Mouse (Mus musculus) embryonic facial prominence, embryonic 10.5 days (tissue): Measurements from ENCODE around the gene Olfr873. TPM values are rescaled to one million over a fixed set of nuclear protein-coding genes. Genes with fewer than 3 reads are reported as not detected.
"Not testable (repeated sequence)": the region's sequence is repeated elsewhere in the genome, so short reads cannot be mapped to it uniquely, and the experiment has no call there.

ENCODE experiments used
- DNase-seq: peaks from one replicate; pipeline ENCODE4 v3.0.0-alpha.2; 2017; ENCODE audit warnings: low spot score
- H3K27ac ChIP-seq: fragments of 300-500 bp; sonication (generic); replicated peaks from 2 replicates; pipeline ENCODE4 v1.5.1; 2016; ENCODE audit warnings: mild to moderate bottlenecking
- H3K27me3 ChIP-seq: fragments of 300-500 bp; sonication (generic); replicated peaks from 2 replicates; pipeline ENCODE4 v1.6.1; 2016; ENCODE audit warnings: low read depth, mild to moderate bottlenecking; ENCODE audit not compliant: poor library complexity, severe bottlenecking
- H3K36me3 ChIP-seq: fragments of 300-500 bp; sonication (generic); replicated peaks from 2 replicates; pipeline ENCODE4 v1.6.1; 2016; ENCODE audit warnings: mild to moderate bottlenecking, moderate library complexity
- H3K4me1 ChIP-seq: fragments of 300-500 bp; sonication (generic); 2 replicates; pipeline ENCODE4 v1.6.1; 2016
- H3K4me3 ChIP-seq: fragments of 300-500 bp; sonication (generic); 2 replicates; pipeline ENCODE4 v1.5.1; 2016; ENCODE audit warnings: mild to moderate bottlenecking, moderate library complexity
- H3K9me3 ChIP-seq: fragments of 300-500 bp; sonication (generic); 2 replicates; pipeline ENCODE4 v1.6.1; 2016; ENCODE audit warnings: mild to moderate bottlenecking
- WGBS: fragments of 180-500 bp; shearing (Covaris S2); methylation state at CpG from one replicate; pipeline ENCODE4 v1.1.7; 2016; 5-methylcytosine and 5-hydroxymethylcytosine counted together
- polyA plus RNA-seq: library from polyadenylated mRNA; unstranded; fragments of >200 nt; fragmentation: Nextera tagmentation; extraction: Ambion mirVana; gene quantifications from 2 replicates; pipeline ENCODE4 v1.2.1, GENCODE M21; 2016

Olfr873 gene
- not detected in 2 replicates for polyA plus RNA-seq

DNA sequence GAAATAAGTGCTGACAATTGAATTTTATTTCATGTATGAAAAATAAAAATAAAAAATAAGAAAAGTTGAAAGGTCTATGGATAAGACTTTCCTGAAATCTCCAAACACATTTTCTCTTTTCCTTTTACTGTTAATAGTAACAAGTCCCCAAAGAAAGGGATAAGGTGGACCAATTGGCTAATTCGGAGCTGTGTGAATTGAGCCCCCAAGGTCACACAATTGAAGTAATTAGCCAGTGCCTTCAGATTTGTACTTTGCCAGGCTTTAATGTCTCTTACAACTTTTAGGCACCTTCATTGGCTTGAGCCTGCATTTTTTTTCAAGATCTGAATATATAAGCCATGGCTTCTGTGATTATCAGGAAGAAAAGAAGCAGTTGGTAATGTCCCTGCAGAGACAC lies at the start of gene Olfr873:
Gene Olfr873 (plus strand): TSS at position 301 of the 400 bp plus-strand sequence.
- WGBS: 82% methylated on average over 1 of the region's 1 CpGs
- no peaks in the 10 kb centered on the region for H3K4me1 ChIP-seq
- no peaks in the 10 kb centered on the region for H3K36me3 ChIP-seq
- no peak within 1 kb of the TSS for H3K27ac ChIP-seq
- H3K4me3 ChIP-seq: no peak within 1 kb of the TSS
- peaks cover 20% of the 10 kb centered on the region for H3K9me3 ChIP-seq
- no peak for DNase-seq
- H3K27me3 ChIP-seq: no peaks in the 10 kb centered on the region

DNA sequence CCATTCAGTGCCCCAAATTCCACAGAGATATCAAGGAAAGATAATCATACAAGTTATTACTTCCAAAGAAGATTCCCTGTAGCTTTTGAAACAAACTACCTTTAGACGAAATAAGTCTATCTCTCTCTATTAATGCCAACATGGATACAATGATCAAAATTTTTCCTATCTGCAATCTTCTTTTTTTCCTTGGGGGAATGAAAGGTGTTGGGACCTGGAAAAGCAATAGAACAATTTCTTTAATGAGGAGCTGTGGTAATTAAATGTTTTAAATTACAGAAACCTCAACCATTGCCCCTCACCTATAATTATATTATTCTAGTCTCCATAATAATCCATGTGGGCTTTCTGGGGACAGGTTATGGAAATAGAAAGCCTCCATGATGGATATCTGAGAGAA lies 16.3 kb upstream of the Olfr873 start, which contains the start of gene Olfr39:
Gene Olfr39 (plus strand): TSS at position 301 of the 400 bp plus-strand sequence.
- H3K9me3 ChIP-seq: 0 out of 2 replicates have a peak, but pooled peaks cover 4% of the 10 kb centered on the region
- no peak within 1 kb of the TSS for H3K4me3 ChIP-seq
- H3K27ac ChIP-seq: no peak within 1 kb of the TSS
- DNase-seq: no peak
- H3K4me1 ChIP-seq: no peaks in the 10 kb centered on the region
- no peaks in the 10 kb centered on the region for H3K36me3 ChIP-seq
- H3K27me3 ChIP-seq: no peaks in the 10 kb centered on the region
- WGBS: 82% methylated on average over 1 of the region's 1 CpGs

DNA sequence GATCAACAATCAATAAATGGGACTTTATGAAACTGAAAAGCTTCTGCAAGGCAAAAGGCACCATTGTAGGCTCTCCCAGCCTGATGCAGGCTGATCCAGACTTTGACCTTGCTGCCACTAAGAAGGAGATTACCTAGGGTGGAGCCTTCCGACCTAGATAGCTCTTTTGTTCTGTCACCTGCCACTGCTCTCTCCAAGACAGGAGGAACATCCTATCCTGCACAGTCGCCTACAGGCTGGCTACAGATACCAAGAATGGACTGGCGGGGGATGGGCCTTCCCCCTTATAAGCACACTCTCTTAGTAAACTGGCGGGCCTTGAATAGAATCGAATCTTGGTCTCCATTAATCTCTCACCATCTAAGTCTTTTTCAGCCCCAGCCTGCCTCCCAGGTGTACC lies 2.8 kb upstream of the Olfr873 start:
- not testable (repeated sequence) for H3K4me3 ChIP-seq, H3K27ac ChIP-seq, H3K4me1 ChIP-seq, DNase-seq, H3K36me3 ChIP-seq, H3K27me3 ChIP-seq
- WGBS: 83% methylated on average over 5 of the region's 5 CpGs
- H3K9me3 ChIP-seq: peaks cover 16% of the 10 kb centered on the region

DNA sequence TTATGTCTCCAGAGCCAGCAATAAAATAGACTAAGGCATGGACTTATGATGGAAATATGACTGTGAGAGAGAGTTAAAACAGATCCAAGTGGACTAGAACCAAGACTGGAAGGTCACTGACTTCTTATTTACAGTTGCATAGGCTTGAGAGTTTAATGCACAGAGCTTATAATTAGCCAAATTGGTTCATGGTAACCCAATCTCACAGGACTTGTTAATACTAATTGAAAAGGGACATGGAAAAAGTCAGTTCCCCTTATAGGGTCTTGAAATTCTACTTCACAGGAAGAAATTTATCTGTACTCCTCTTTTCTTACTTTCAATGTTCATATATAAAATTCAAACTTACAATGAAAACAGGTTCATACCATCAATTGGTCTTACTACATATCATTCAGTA lies 37.7 kb downstream of the Olfr873 start, which contains the start of gene Olfr18:
Gene Olfr18 (minus strand): TSS at position 101 of the 400 bp plus-strand sequence.
- Histone ChIP-seq H3K4me1 (no peaks in the 10 kb centered on the region), H3K9me3 (peaks cover 4% of the 10 kb centered on the region; the same call in 1 of the 2 replicates), H3K27me3 (no peaks in the 10 kb centered on the region), H3K4me3 (no peak within 1 kb of the TSS), H3K27ac (no peak within 1 kb of the TSS), H3K36me3 (no peaks in the 10 kb centered on the region)
- no peak for DNase-seq

DNA sequence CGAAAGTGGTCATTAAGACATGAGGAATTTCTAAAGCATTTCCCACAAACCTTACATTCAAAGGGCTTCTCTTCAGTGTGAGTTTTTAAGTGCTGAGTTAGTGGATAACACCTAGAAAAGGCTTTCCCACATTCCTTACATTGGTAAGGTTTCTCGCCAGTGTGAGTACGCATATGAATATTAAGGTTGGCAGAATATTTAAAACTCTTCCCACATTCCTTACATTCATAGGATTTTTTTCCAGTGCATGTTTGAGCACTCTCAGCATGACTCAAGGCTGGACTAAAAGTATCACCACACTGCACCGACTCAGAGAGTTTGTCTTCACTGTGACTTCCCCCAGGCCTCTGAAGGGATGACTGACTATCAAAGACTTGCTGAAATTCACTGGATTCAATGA lies 50.2 kb downstream of the Olfr873 start:
- no peak overlapping the region for H3K27ac ChIP-seq
- no peak overlapping the region for H3K4me3 ChIP-seq
- peaks cover 53% of the 10 kb centered on the region for H3K36me3 ChIP-seq
- peaks cover 7% of the 10 kb centered on the region for H3K9me3 ChIP-seq
- no peaks in the 10 kb centered on the region for H3K4me1 ChIP-seq
- no peak for DNase-seq
- H3K27me3 ChIP-seq: no peaks in the 10 kb centered on the region
- 91% methylated on average over 4 of the region's 4 CpGs for WGBS

Other genes with a start within 250 kb of the Olfr873 start
- not detected in 2 replicates for gene Olfr867, start 241.0 kb upstream of the Olfr873 start, polyA plus RNA-seq
- not detected in 2 replicates for gene Olfr868, start 199.9 kb upstream of the Olfr873 start, polyA plus RNA-seq
- gene Olfr869, start 169.5 kb upstream of the Olfr873 start, polyA plus RNA-seq: not detected in 2 replicates
- gene Olfr870, start 124.5 kb upstream of the Olfr873 start, polyA plus RNA-seq: not detected in 2 replicates
- gene Olfr871, start 86.3 kb upstream of the Olfr873 start, polyA plus RNA-seq: not detected in 2 replicates
- gene Olfr872, start 61.4 kb upstream of the Olfr873 start, polyA plus RNA-seq: not detected in 2 replicates
- gene Olfr39, start 16.2 kb upstream of the Olfr873 start, polyA plus RNA-seq: not detected in 2 replicates
- gene Olfr18, start 37.6 kb downstream of the Olfr873 start, polyA plus RNA-seq: not detected in 2 replicates
- 30.9 and 31.0 TPM in 2 replicates for gene Zfp560, start 86.6 kb downstream of the Olfr873 start, polyA plus RNA-seq
- gene Zfp26, start 161.6 kb downstream of the Olfr873 start, polyA plus RNA-seq: 24.8 and 25.4 TPM in 2 replicates
- gene Zfp426, start 194.2 kb downstream of the Olfr873 start, polyA plus RNA-seq: 22.1 and 22.2 TPM in 2 replicates
- 146 and 152 TPM in 2 replicates for gene Zfp266, start 222.9 kb downstream of the Olfr873 start, polyA plus RNA-seq